Mouse (Mus musculus) erythroblast, embryonic 14.5 days (primary cell): ENCODE data around the gene Ncapd3. TPM values are rescaled to one million over a fixed set of nuclear protein-coding genes. Genes with fewer than 3 reads are reported as not detected.

Source experiments
- H3K27me3 ChIP-seq: 2 replicates; pipeline ENCODE4 v1.6.1; 2012; ENCODE audit warnings: inconsistent platforms; ENCODE audit not compliant: control insufficient read depth
- H3K36me3 ChIP-seq: 2 replicates; pipeline ENCODE4 v1.6.1; 2012; ENCODE audit warnings: mild to moderate bottlenecking, inconsistent platforms; ENCODE audit not compliant: control insufficient read depth
- H3K4me1 ChIP-seq: 2 replicates; pipeline ENCODE4 v1.6.1; 2012; ENCODE audit warnings: inconsistent platforms; ENCODE audit not compliant: control insufficient read depth
- H3K4me3 ChIP-seq: replicated peaks from 2 replicates; pipeline ENCODE3; 2012; ENCODE audit warnings: moderate library complexity, mild to moderate bottlenecking, inconsistent platforms
- H3K9me3 ChIP-seq: 2 replicates; pipeline ENCODE4 v1.6.1; 2012; ENCODE audit warnings: low read length, inconsistent platforms, mixed read lengths; ENCODE audit not compliant: control insufficient read depth
- GATA1 ChIP-seq: IDR thresholded peaks from 2 replicates; pipeline ENCODE4 v1.6.1; 2012; ENCODE audit warnings: low read length, inconsistent platforms, mixed read lengths
- TAL1 ChIP-seq: IDR thresholded peaks from 3 replicates; pipeline ENCODE4 v1.6.1; 2012; ENCODE audit warnings: low read length, inconsistent platforms, mixed read lengths
- polyA plus RNA-seq: library from polyadenylated mRNA; stranded (reverse); fragments of >175 nt; gene quantifications from 2 replicates; pipeline ENCODE4 v1.2.3, GENCODE M21; 2012

The Ncapd3 gene
- polyA plus RNA-seq, 1 experiment: 1.2 TPM

GRCm38 (mm10) chr9:27086256-27086655 lies 56.3 kb downstream of the Ncapd3 start:
- H3K4me3 ChIP-seq: no peak overlapping the region
- TF ChIP-seq GATA1 (no peak), TAL1 (no peak)
- H3K9me3 ChIP-seq: no peaks in the 10 kb centered on the region
- no peaks in the 10 kb centered on the region for H3K4me1 ChIP-seq
- H3K27me3 ChIP-seq: no peaks in the 10 kb centered on the region
- peaks cover 100% of the 10 kb centered on the region for H3K36me3 ChIP-seq

GRCm38 (mm10) chr9:27087402-27087801 lies 57.4 kb downstream of the Ncapd3 start:
- Histone ChIP-seq H3K27me3 (no peaks in the 10 kb centered on the region), H3K4me3 (no peak overlapping the region), H3K9me3 (no peaks in the 10 kb centered on the region), H3K36me3 (peaks cover 100% of the 10 kb centered on the region), H3K4me1 (no peaks in the 10 kb centered on the region)
- TF ChIP-seq GATA1 (no peak), TAL1 (no peak)

GRCm38 (mm10) chr9:27090134-27090533 lies 60.2 kb downstream of the Ncapd3 start:
- Histone ChIP-seq H3K4me1 (no peaks in the 10 kb centered on the region), H3K36me3 (peaks cover 100% of the 10 kb centered on the region), H3K4me3 (no peak overlapping the region), H3K27me3 (no peaks in the 10 kb centered on the region), H3K9me3 (no peaks in the 10 kb centered on the region)
- TF ChIP-seq GATA1 (no peak), TAL1 (no peak)

- TF ChIP-seq TAL1: no peak
- no peak for TF ChIP-seq GATA1
- Histone ChIP-seq H3K27me3 (no peaks in the 10 kb centered on the region), H3K4me3 (no peak overlapping the region), H3K9me3 (no peaks in the 10 kb centered on the region), H3K4me1 (no peaks in the 10 kb centered on the region), H3K36me3 (peaks cover 100% of the 10 kb centered on the region)
Measured at GRCm38 (mm10) chr9:27090801-27091775, 61.1 kb downstream of the Ncapd3 start.

GRCm38 (mm10) chr9:27092916-27093315 lies 62.9 kb downstream of the Ncapd3 start:
- Histone ChIP-seq H3K4me1 (no peaks in the 10 kb centered on the region), H3K9me3 (no peaks in the 10 kb centered on the region), H3K36me3 (peaks cover 100% of the 10 kb centered on the region), H3K27me3 (no peaks in the 10 kb centered on the region), H3K4me3 (no peak overlapping the region)
- TF ChIP-seq GATA1: no peak
- TF ChIP-seq TAL1: no peak

- peaks cover 88% of the 10 kb centered on the region for H3K36me3 ChIP-seq
- no peaks in the 10 kb centered on the region for H3K27me3 ChIP-seq
- H3K4me1 ChIP-seq: no peaks in the 10 kb centered on the region
- H3K9me3 ChIP-seq: no peaks in the 10 kb centered on the region
- H3K4me3 ChIP-seq: no peak overlapping the region
- TF ChIP-seq GATA1 (no peak), TAL1 (no peak)
Measured at GRCm38 (mm10) chr9:27098092-27098491, 68.1 kb downstream of the Ncapd3 start.

- Histone ChIP-seq H3K4me1 (no peaks in the 10 kb centered on the region), H3K4me3 (no peak overlapping the region), H3K9me3 (no peaks in the 10 kb centered on the region), H3K27me3 (no peaks in the 10 kb centered on the region), H3K36me3 (peaks cover 83% of the 10 kb centered on the region)
- no peak for TF ChIP-seq GATA1
- no peak for TF ChIP-seq TAL1
Measured at GRCm38 (mm10) chr9:27098557-27098956, 68.6 kb downstream of the Ncapd3 start.

GRCm38 (mm10) chr9:27099474-27099873 lies 69.5 kb downstream of the Ncapd3 start:
- Histone ChIP-seq H3K9me3 (no peaks in the 10 kb centered on the region), H3K4me1 (no peaks in the 10 kb centered on the region), H3K4me3 (no peak overlapping the region), H3K36me3 (peaks cover 74% of the 10 kb centered on the region), H3K27me3 (no peaks in the 10 kb centered on the region)
- TF ChIP-seq TAL1 (no peak), GATA1 (no peak)

GRCm38 (mm10) chr9:27101466-27101865 lies 71.5 kb downstream of the Ncapd3 start:
- no peaks in the 10 kb centered on the region for H3K4me1 ChIP-seq
- H3K4me3 ChIP-seq: no peak overlapping the region
- no peak for TF ChIP-seq GATA1
- no peak for TF ChIP-seq TAL1
- no peaks in the 10 kb centered on the region for H3K27me3 ChIP-seq
- peaks cover 54% of the 10 kb centered on the region for H3K36me3 ChIP-seq
- H3K9me3 ChIP-seq: no peaks in the 10 kb centered on the region

GRCm38 (mm10) chr9:27106081-27106480 lies 76.1 kb downstream of the Ncapd3 start:
- TF ChIP-seq GATA1 (no peak), TAL1 (no peak)
- Histone ChIP-seq H3K4me1 (peaks cover 2% of the 10 kb centered on the region), H3K4me3 (no peak overlapping the region), H3K36me3 (peaks cover 9% of the 10 kb centered on the region), H3K9me3 (no peaks in the 10 kb centered on the region), H3K27me3 (no peaks in the 10 kb centered on the region)
